Mouse (Mus musculus) neural tube, embryonic 11.5 days (tissue): ENCODE measurements around the gene Olfm2. TPM values are rescaled to one million over a fixed set of nuclear protein-coding genes. Genes with fewer than 3 reads are reported as not detected.
"Not testable (repeated sequence)": the region's sequence is repeated elsewhere in the genome, so short reads cannot be mapped to it uniquely, and the experiment has no call there.

Experiments
- ATAC-seq: fragments of 200-750 bp; cut with Nextera tagmentation; 2 replicates; pipeline ENCODE4 v1.8.0; 2017; ENCODE audit warnings: moderate number of reproducible peaks, mild to moderate bottlenecking, moderate TSS enrichment, moderate library complexity; ENCODE audit not compliant: insufficient read depth, low FRiP score, low TSS enrichment
- DNase-seq: peaks from one replicate; pipeline ENCODE4 v3.0.0-alpha.2; 2015; ENCODE audit warnings: low spot score
- H3K27ac ChIP-seq: fragments of 300-500 bp; sonication (generic); 2 replicates; pipeline ENCODE4 v1.5.1; 2014; ENCODE audit warnings: low read depth, mild to moderate bottlenecking, low read length
- H3K27me3 ChIP-seq: fragments of 300-500 bp; sonication (generic); 2 replicates; pipeline ENCODE4 v1.6.1; 2014; ENCODE audit warnings: mild to moderate bottlenecking, low read length, mixed read lengths; ENCODE audit not compliant: control insufficient read depth, insufficient read depth
- H3K36me3 ChIP-seq: fragments of 300-500 bp; sonication (generic); 2 replicates; pipeline ENCODE4 v1.6.1; 2014; ENCODE audit warnings: mild to moderate bottlenecking, low read length, moderate library complexity, mixed read lengths; ENCODE audit not compliant: control insufficient read depth, insufficient read depth
- H3K4me1 ChIP-seq: fragments of 300-500 bp; sonication (generic); 2 replicates; pipeline ENCODE4 v1.6.1; 2014; ENCODE audit warnings: low read length, mixed read lengths; ENCODE audit not compliant: control insufficient read depth, insufficient read depth
- H3K4me2 ChIP-seq: fragments of 300-500 bp; sonication (generic); 2 replicates; pipeline ENCODE4 v1.6.1; 2014; ENCODE audit warnings: low read depth, mild to moderate bottlenecking, moderate library complexity
- H3K4me3 ChIP-seq: fragments of 300-500 bp; sonication (generic); 2 replicates; pipeline ENCODE4 v1.5.1; 2014; ENCODE audit warnings: low read depth, low read length
- H3K9ac ChIP-seq: fragments of 300-500 bp; sonication (generic); 2 replicates; pipeline ENCODE4 v1.6.1; 2014; ENCODE audit warnings: mild to moderate bottlenecking, low read length
- H3K9me3 ChIP-seq: fragments of 300-500 bp; sonication (generic); 2 replicates; pipeline ENCODE4 v1.6.1; 2016; ENCODE audit warnings: low read length; ENCODE audit not compliant: control insufficient read depth
- WGBS: fragments of 180-500 bp; shearing (Covaris S2); extraction: QIAGEN DNeasy Blood & Tissue Kit; methylation state at CpG from one replicate; pipeline ENCODE4 v1.1.7; 2014; 5-methylcytosine and 5-hydroxymethylcytosine counted together
- polyA plus RNA-seq: library from polyadenylated mRNA; unstranded; fragments of >200 nt; fragmentation: Nextera tagmentation; extraction: Ambion mirVana; gene quantifications from 2 replicates; pipeline ENCODE4 v1.2.1, GENCODE M21; 2014

Olfm2 gene
- polyA plus RNA-seq, 1 experiment from 2014 or later: 88.4 TPM

GRCm38 (mm10) chr9:20635676-20636075 is 110.5 kb downstream of the Olfm2 start:
- not testable (repeated sequence) for DNase-seq, ATAC-seq

GRCm38 (mm10) chr9:20631332-20631731 is 114.8 kb downstream of the Olfm2 start:
- Histone ChIP-seq H3K9me3 (no peaks in the 10 kb centered on the region), H3K36me3 (no peaks in the 10 kb centered on the region), H3K27me3 (no peaks in the 10 kb centered on the region), H3K4me3 (no peak overlapping the region), H3K4me2 (no peak overlapping the region), H3K9ac (no peak overlapping the region), H3K27ac (no peak overlapping the region), H3K4me1 (no peaks in the 10 kb centered on the region)
- DNase-seq (no peak), ATAC-seq (no peak)
- WGBS: 94% methylated on average over 2 of the region's 2 CpGs

More at GRCm38 (mm10) chr9:20635676-20636075, 110.5 kb downstream of the Olfm2 start:
- H3K4me1 ChIP-seq, H3K27ac ChIP-seq, H3K4me2 ChIP-seq, H3K27me3 ChIP-seq, H3K36me3 ChIP-seq, H3K9me3 ChIP-seq, H3K9ac ChIP-seq, H3K4me3 ChIP-seq: not testable (repeated sequence)
- 90% methylated on average over 6 of the region's 8 CpGs for WGBS

Other genes with a start within 250 kb of the Olfm2 start
- gene Zfp266, start 224.9 kb downstream of the Olfm2 start, polyA plus RNA-seq: 137 and 141 TPM in 2 replicates
- 21.2 and 21.6 TPM in 2 replicates for gene Zfp846, start 165.1 kb downstream of the Olfm2 start, polyA plus RNA-seq
- gene Ubl5, start 103.5 kb downstream of the Olfm2 start, polyA plus RNA-seq: 391 and 397 TPM in 2 replicates
- gene Fbxl12, start 101.6 kb downstream of the Olfm2 start, polyA plus RNA-seq: 15.3 and 15.8 TPM in 2 replicates
- gene Pin1, start 94.3 kb downstream of the Olfm2 start, polyA plus RNA-seq: 68.7 and 71.6 TPM in 2 replicates
- gene Col5a3, start 68.7 kb upstream of the Olfm2 start, polyA plus RNA-seq: 0.21 and 0.32 TPM in 2 replicates
- not detected in 2 replicates for gene Rdh8, start 72.2 kb upstream of the Olfm2 start, polyA plus RNA-seq
- gene A230050P20Rik, start 122.3 kb upstream of the Olfm2 start, polyA plus RNA-seq: 0.65 and 0.94 TPM in 2 replicates
- gene Angptl6, start 133.4 kb upstream of the Olfm2 start, polyA plus RNA-seq: 4.0 and 5.7 TPM in 2 replicates
- gene Ppan, start 141.8 kb upstream of the Olfm2 start, polyA plus RNA-seq: 60.8 and 64.0 TPM in 2 replicates
- gene Eif3g, start 152.3 kb upstream of the Olfm2 start, polyA plus RNA-seq: 352 and 373 TPM in 2 replicates
- 70.3 and 72.7 TPM in 2 replicates for gene Dnmt1, start 213.5 kb upstream of the Olfm2 start, polyA plus RNA-seq
- 24.8 and 28.5 TPM in 2 replicates for gene S1pr2, start 230.4 kb upstream of the Olfm2 start, polyA plus RNA-seq